Mouse (Mus musculus) spleen, embryonic (tissue): Measurements from ENCODE around the gene Ube3b.

ENCODE experiments used
- CTCF ChIA-PET: fragments of 350-600 bp; sonication (Branson Sonifier 250); formaldehyde crosslinking; loops from one replicate; lab custom pipeline; 2022; lab: Charles Lee

Ube3b gene

DNA sequence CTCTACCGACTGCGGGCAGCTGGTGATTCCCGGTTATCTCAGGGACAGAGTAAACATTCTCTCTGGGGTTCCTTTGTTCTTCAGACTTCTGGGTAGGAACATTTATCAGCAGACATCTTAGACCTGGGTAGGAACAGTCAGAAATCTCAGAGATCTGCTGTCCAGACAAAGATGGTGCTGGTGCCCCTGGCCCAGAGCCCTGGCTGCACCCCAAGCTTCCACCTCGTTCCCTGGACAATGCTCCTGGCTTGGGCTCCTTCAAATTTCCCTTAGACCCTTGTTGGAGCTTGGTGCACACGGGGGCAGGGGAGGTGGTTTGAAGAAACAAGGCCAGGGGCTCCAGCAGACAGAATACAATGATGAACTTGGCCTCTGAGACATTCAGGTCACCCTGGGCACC lies 42.2 kb downstream of the Ube3b start:
- CTCF ChIA-PET = no interaction called here

DNA sequence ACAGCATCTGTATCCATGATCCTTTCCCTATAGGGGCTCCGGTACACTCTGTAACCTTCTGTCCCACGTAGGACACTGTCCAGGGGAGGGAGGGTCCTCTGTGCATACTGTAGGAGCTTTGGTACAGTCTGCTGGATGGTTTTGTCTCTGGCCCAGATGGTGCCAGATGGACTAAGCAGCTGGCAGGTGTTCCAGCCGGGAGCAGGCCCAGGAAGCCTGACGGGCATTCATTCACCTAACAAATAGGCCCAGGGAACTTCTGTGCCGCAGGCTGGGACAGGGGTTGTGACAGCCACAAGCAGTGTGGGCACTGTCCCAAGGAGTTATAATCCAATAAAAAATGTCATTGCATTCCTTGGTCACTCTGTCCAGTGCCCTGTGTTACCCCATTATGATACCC lies 43.6 kb downstream of the Ube3b start:
- CTCF ChIA-PET = no interaction called here

DNA sequence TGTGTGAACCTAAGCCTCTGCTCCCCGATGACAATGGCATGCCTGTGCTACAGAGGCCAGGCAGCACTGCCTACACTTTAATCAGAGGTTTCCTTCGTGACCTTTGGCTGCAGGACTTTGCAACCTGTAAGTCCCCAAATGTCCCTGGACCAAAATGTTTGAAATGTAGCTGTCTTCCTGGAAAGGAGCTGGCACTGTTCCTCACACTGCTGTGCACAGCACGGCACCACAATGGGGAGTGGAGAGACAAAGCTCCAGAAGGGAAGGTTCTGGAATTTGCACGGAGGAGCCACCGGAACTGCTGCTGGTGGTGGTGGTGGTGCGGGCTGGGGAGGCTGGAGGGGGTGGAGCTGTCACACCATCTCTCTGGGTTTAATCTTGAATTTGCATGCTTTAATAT lies 46.3 kb downstream of the Ube3b start:
- CTCF ChIA-PET = no interaction called here

DNA sequence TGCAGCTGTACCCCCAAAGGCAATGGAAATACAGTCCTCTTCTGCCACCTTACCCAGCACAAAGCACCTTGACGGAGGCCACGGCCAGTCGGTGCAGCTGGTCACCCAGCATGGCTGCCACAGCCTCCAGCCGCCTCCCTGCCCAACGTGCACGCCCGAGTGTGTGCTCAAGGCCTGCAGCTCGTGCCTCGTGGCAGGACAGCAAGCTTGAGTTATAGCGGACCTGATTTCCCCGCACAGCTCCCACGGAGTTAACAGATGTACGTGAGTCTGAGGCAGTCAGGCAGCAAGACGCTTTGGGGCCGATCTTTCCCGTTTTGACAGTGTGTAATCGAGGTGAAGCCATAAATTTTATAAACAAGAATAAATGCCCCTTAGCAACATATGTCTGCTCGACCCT lies 48.2 kb downstream of the Ube3b start:
- CTCF ChIA-PET = no interaction called here

DNA sequence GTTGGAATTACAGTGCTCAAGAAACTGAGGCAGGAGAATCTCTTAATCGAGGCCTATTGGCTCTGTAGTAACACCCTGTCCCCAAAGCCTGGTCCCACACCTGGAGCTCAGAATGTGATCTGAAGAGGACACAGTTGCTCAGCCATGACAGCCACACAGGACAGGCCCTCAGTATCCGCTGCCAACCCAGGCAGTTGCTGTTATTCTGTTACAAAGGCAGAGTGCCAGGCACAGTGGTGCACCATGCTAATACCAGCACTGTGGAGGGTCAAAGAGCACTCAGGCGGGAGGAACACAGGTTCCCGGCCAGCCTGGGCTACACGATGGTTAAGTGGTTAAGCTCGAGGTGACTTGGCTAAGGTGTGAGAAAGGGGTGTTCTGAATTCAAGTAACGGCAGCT lies 49.4 kb downstream of the Ube3b start:
- CTCF ChIA-PET = no interaction called here

DNA sequence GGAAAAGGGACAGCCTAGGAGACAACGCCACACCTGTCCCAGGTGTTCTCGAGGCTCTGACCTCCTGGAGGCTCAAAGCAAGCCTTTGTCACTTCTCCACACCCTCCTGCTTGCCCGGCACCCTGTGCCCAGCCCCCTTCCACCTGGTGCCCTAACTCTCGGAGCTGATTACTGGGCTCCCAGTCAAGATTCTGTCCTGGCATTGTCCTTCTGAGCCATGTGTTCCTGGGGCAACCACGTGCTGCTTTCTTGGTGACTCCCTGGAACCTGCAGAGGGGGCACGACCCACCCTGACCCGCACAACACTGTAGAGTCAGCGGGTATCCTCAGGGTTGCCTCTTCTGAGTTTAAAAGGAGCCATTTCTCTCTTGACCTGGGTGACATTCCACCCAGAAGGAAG lies 54.0 kb downstream of the Ube3b start:
- CTCF ChIA-PET = no interaction called here

DNA sequence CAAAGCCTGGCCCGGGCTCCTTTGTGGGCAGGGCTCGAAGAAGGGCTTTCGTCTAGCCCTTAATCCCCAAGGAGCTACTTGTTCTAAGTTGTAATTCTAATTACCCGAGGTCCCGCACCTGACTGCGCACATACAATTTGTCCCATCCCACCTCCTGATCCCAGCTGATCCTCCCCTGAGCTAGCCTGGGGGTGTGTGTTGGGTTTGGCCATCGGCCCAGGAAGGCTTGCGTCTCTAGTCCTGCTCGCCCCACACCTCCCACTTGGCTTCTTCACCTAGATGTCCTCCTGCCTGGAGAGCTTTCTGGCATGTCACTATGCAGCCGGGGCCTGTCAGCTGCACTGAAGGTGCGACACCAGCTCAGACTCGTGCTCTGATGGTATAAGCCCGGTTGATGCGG lies 55.2 kb downstream of the Ube3b start:
- CTCF ChIA-PET = no interaction called here

DNA sequence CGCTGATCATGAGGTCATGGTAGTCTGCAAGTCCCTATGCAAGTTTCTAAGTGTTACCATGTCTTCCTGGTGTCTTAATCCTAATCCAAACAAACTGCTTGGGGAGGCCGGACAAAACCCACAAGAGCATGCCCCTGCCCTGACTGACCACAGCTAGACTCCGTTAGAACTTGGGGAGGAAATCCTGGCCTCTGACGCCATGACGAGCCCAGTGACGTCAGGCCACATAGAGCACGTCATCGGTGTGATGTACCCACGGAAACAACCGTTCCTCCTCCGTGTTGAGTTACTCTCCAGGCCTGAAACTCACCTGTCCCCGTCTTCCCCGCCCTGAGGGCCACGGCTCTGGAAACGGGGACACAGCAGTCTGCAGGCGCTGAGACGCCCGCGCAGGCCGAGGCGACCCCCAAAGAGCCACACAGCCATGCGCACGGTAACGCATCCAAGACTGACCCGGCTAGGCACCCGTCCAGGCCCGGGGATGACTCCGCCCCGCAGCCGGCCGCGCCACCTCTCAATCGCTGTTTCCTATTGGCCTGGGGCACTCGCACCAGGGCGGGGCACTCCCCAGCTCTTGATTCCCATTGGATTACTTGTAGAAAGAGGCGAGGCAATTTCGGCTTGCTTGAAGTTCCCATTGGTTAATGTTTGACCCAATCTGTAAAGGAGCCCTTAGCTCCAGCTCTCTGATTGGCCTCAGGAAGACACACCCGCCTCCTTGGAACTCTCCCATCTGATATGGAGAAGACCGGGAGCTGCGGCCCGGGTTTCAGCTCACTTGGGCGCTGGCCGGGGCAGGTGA lies 63.4 kb downstream of the Ube3b start, which contains the start of the genes Mmab and Mvk:
TSS of gene Mmab (minus strand) at position 495 of the 802 bp plus-strand sequence.
TSS of gene Mvk (plus strand) at position 704 of the 802 bp plus-strand sequence.
- CTCF ChIA-PET = no interaction called here

DNA sequence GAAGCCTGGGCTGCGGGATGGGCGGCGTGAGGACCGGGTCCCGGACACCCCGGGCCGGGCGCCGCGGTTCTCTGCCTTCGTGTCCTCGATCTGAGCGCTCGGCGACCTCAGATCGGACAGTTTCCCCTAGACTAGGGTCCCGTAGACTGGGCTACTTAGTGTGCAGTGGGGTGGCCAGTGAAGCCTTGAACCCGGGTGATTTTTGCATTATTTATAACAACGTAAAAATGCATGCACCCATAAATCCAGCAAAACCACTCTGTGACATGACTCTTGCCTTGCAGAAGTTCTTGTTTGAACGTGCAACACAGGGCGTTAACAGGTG lies 63.9 kb downstream of the Ube3b start:
- CTCF ChIA-PET = no interaction called here

DNA sequence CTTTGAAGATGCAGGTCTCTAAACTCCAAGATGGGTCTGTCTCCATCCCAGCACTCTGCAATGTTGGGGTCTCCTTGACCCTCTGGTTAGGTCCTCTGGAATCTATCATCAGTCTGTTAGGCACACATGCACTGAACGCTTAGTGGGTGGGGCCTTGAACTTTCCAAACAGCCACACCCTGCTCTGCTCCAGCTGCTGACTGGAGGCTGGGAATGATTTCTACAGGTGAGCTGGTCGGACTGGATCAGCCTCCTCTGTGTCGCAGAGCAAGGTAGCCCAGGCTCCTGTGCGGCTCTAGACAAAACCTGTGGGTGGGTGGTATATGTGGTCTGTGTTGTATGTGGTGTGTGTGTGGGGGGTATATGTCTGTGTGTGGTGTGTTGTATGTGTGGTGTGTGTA lies 68.6 kb downstream of the Ube3b start:
- CTCF ChIA-PET = no interaction called here

DNA sequence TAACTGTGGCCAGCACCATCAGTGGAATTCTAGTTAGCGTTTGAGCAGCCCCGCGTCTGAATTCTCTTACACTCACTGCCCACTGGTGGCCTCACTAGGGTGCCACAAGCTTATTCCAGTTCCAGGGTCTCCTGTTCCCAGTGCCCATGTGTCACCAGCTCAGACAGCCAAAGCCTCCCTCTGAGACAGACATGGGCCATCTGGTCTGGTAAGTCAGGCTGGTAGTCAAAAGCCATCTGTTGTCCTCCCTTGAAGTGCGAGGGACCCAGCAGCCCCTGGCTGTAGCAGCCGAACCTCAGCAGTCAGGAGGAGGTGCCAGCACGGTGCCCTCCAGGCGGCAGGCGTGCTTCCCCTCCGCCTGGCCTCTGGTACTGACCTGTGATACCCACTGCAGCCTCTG lies 75.9 kb downstream of the Ube3b start:
- CTCF ChIA-PET = no interaction called here

DNA sequence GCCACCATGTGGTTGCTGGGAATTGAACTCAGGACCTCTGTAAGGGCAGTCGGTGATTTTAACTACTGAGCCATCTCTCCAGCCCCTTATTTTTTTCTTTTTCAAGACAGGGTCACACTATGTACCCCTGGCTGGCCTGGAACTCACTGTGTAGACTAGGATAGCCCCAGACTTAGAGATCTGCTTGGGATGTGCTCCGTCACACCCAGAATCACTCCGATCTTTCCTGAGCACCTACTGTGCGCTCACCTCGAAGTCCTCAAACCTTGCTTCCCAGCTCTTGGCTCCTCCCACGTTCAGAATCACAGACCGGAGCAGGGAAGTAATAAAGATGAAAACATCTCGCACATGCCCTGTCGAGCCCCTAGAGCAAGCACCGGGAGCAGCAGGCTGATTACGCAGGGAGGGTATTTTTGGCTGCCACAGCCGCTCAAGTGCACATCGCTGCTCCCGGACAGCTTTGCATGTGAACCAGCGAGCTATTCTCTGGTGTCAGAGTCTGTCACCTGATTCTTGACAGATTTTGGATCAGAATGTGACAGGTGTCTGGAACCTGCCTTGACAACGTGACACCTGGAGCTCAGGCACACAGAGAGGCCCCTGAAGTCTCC lies 76.7 kb downstream of the Ube3b start:
- CTCF ChIA-PET = interaction anchor here (0.6 kb wide), 1 partner anchor 95 kb away, joined by 4 read pairs; no protein-coding TSS in a partner anchor

DNA sequence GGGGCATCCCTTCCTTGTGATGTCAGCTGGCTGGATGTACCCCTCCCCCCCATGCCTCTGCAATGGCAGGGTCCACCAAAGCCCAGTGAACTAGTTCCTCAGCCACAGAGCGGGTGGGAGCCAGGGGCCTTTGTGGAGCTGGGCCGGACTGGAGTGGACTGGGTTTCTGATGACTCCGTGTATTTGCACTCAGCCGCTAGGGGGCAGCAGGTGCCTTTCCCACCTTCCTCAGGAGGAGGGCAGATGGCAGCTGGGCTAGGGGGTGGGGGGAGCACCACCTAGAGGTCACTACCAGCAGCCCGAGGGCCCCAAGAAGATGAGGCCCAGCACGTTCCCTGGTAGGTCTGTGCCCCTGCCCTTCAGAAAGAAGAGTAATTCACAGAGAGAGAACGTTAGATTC lies 80.8 kb downstream of the Ube3b start:
- CTCF ChIA-PET = interaction anchor here (1.1 to 1.2 kb wide), 2 partner anchors 127 to 164 kb away, joined by 4 read pairs; no protein-coding TSS in a partner anchor

DNA sequence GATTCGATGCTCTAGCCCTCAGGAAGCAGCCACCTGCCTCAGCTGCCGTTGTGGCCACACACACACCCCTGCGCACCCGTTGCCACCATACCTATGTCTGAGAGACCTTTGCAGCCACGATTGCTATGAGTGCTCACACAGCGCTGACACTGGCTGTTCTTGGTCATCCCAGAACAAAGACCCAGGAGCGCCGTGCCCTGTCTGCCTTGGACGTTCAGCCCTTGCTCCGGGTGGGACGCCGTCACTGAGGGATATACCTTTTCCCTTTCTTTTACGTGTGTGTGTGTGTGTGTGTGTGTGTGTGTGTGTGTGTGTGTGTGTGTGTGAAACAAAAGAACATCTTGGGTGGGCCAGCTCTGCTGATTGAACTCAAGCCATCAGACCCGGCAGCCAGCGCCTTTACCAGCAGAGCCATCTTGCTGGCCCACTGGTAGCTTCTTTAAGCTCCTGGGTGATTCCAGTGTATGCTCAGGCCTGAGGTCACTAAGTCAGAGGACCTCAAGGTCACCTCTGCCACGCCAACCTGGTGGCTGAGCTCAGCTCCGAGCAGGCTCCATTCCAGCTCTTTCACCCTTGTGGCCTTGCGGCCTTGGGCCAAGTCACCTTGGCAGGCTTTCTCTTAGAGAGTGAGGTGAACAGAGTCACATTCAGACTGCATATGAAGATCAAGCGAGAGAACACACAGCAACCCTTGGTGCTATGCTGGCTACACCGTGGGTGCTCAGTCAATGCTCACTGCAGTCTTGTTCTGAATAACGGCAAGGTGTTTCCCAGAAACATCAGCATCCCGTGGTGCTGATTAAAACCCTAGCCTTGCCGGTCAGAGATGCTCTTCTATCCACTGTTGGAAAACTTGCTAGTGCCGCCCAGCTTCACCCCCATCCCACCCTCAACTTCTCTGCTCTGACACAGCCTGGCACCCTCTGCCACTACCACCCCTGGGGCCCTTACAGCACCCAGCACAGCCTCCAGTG lies 81.9 kb downstream of the Ube3b start:
- CTCF ChIA-PET = interaction anchor here (1.2 kb wide), 1 partner anchor 125 kb away, joined by 4 read pairs; no protein-coding TSS in a partner anchor

DNA sequence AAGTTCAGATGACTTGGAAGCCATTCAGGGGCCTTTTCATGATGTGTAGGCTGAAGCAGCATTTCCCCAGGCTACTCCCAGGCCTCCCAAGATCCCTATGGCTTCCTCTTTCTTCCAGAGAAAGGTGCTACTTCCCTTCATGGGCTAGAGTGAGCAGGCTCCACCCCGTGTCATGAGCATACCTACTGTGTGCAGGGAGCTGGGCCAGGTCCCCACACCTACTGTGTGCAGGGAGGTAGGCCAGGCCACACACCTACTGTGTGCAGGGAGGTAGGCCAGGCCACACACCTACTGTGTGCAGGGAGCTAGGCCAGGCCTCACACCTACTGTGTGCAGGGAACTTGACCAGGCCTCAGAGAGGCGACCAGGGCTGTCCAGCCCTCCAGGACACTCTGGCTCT lies 84.2 kb downstream of the Ube3b start:
- CTCF ChIA-PET = no interaction called here

DNA sequence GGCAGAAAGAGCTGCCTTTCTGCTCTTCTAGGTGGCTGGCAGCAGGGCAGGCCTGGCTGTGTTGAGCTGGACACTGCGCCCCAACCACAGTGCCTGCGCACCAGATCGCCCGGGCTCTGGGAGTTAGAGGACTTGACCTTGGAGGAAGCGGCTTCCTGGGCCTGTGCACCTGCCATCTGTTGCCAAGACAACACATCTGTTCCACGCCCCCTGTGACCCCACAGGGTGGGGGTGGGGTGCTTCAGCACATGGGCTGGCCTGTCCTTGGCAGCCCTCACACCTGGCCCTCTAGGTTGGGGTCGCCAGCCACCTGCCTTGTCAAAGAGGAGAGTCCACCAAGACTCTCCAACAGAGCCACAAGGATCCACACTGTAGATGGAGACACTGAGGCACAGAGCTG lies 85.2 kb downstream of the Ube3b start:
- CTCF ChIA-PET = no interaction called here

DNA sequence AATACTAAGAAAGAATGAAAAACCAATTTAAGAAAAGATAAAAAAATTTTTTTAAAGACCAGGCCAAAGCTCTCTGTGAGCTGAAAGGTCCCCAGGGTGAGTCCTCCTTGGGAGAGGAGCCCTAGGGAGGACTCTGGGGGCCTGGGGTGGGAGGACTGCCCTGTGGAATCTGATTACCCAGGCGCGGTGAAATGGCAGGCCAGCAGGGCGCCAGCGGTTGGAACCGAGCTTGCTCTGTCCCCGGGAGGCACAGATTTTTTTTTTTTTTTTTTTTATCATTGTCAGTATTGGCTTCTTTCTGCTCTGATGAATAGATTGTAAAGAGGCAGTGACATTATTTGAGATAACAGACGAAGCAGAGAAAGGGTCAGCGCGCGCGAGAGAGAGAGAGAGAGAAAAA lies 86.6 kb downstream of the Ube3b start:
- CTCF ChIA-PET = interaction anchor here (0.6 kb wide), 1 partner anchor 41 kb away, joined by 3 read pairs; no protein-coding TSS in a partner anchor

DNA sequence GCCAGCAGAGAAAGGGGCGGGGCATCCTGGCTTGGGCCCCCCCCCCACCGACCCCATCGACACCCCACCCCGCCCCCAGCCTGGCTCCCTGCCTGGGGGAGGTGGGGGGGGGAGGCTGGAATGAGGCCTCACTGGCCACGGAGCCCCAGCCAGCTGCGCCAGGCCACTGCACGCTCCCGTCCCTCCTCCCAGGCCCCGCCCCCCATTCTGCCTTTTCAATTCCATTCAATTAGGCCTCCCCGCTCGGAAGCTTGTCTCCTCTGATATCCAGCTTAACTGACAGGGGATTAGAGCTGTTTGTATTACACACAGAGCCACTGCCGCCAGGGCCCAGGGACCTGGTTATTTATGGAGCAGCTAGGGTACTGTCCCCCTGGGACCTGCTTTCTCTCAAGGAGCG lies 87.0 kb downstream of the Ube3b start:
- CTCF ChIA-PET = no interaction called here

DNA sequence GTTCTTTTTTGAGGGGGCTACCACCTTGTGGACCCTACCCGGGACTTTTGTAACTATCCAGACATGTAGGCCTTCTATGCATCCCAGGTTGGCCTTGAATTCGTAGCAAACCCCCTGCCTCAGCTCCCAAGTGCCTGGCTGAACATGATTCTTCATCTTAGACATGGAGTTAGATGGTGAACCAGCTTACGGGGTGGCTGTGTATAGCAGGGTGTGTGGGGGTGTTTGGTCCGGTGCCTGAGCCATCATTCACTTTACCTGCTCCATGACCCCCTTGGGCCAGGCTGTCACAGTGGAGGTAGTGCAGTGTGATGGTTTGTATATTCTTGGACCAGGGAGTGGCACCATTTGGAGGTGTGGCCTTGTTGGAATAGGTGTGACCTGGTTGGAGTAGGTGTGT lies 87.6 kb downstream of the Ube3b start:
- CTCF ChIA-PET = no interaction called here

DNA sequence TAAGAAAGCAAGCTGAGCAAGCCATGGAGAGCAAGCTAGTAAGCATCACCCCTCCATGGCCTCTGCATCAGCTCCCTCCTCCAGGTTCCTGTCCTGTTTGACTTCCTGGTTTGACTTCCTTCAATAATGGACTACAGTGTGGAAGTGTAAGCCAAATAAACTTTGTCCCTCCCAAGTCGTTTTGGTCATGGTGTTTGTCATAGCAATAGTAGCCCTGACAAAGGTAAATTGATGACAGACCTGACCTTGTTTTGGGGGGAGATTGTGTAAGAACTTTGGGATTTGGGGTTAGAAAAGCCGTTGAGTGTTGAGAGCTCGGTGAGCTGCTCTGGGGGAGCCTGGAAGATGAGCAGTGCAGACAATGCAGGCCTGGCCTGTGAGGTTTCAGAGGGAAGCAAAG lies 90.0 kb downstream of the Ube3b start:
- CTCF ChIA-PET = no interaction called here
